ENCODE assay signal across 9 mouse cellular contexts in genomic region chr1:130875139-130875538, GRCm38 (mm10). TPM values are rescaled to one million over a fixed set of nuclear protein-coding genes. Genes with fewer than 3 reads are reported as not detected.
DNase-seq lines count a peak whose midpoint lies in the region; ATAC-seq and TF ChIP-seq lines count a peak whose summit lies in the region.
"Had no signal": no experiment of that assay in that cellular context is flagged by ENCODE, and none has a peak within 500 bp of the region (broad histone marks: within the 10 kb centered on the region; RNA-seq: fewer than 3 reads in every experiment).

No protein-coding gene starts in this region.

- ATAC-seq in hindbrain, embryonic 14.5 days (ENCODE audit: low FRiP score), result peak; percentile 79
- peak; percentile 74 for ATAC-seq in midbrain, embryonic 16.5 days

- peak; percentile 33; the same call in 1 of the 2 replicates for TF ChIP-seq CTCF in liver, adult 2 months (IDR thresholded peaks at IDR 0.05; ENCODE audit: low read depth, low read length)

- H3K9me3 ChIP-seq in hindbrain, embryonic 14.5 days (ENCODE audit: control insufficient read depth, low read length), result no peaks in the 10 kb centered on the region
- no peaks in the 10 kb centered on the region for H3K9me3 ChIP-seq in midbrain, embryonic 16.5 days (replicated peaks; ENCODE audit: control insufficient read depth, low read length, poor library complexity, severe bottlenecking)
- H3K9me3 ChIP-seq: embryonic facial prominence, embryonic 12.5 days had no signal

- 51% methylated on average over 3 of the region's 3 CpGs for WGBS in liver, adult 2 months
- 31% methylated on average over 3 of the region's 3 CpGs for WGBS in hindbrain, embryonic 14.5 days
- 44% methylated on average over 3 of the region's 3 CpGs for WGBS in midbrain, embryonic 16.5 days

- H3K9ac ChIP-seq in liver, adult 2 months (ENCODE audit: low read depth, low read length), result no peak overlapping the region
- H3K9ac ChIP-seq in hindbrain, embryonic 14.5 days, result no peak overlapping the region
- no peak overlapping the region for H3K9ac ChIP-seq in midbrain, embryonic 16.5 days (ENCODE audit: low read depth, low read length)
- H3K9ac ChIP-seq: embryonic facial prominence, embryonic 12.5 days had no signal

- no peak overlapping the region for H3K27ac ChIP-seq in liver, adult 2 months (replicated peaks; ENCODE audit: insufficient read depth, low read depth, low read length)
- H3K27ac ChIP-seq in hindbrain, embryonic 14.5 days, result no peak overlapping the region
- no peak overlapping the region for H3K27ac ChIP-seq in midbrain, embryonic 16.5 days (ENCODE audit: low read length)
- H3K27ac ChIP-seq: embryonic facial prominence, embryonic 12.5 days had no signal

- H3K4me1 ChIP-seq in liver, adult 2 months (ENCODE audit: control insufficient read depth, insufficient read depth, low read length), result peaks cover 2% of the 10 kb centered on the region; the same call in 1 of the 2 replicates
- no peaks in the 10 kb centered on the region for H3K4me1 ChIP-seq in hindbrain, embryonic 14.5 days (replicated peaks; ENCODE audit: control insufficient read depth, insufficient read depth, low read length)
- no peaks in the 10 kb centered on the region for H3K4me1 ChIP-seq in midbrain, embryonic 16.5 days (ENCODE audit: control insufficient read depth, insufficient read depth, low read length)
- H3K4me1 ChIP-seq: embryonic facial prominence, embryonic 12.5 days had no signal

- DNase-seq in liver, adult 2 months (ENCODE audit: extremely low read depth, low read depth, low spot score), result peak; percentile 61
- DNase-seq in liver (no peak), NIH3T3 (ENCODE audit: low read depth) (peak; percentile 81)
- DNase-seq in cerebellum, postnatal 36 days, result peak; percentile 40 to 61
- DNase-seq in hindbrain, embryonic 14.5 days (ENCODE audit: low spot score), result peak; percentile 76
- DNase-seq in layer of hippocampus, postnatal 14 days (ENCODE audit: low spot score in 2 of 2), result peak; percentile 34 to 51
- DNase-seq in urinary bladder, postnatal 25 days (ENCODE audit: low spot score), result no peak

- TF ChIP-seq POLR2A in liver, adult 2 months (IDR thresholded peaks at IDR 0.05; ENCODE audit: extremely low read depth, insufficient read depth, low read length), result no peak

- H3K4me2 ChIP-seq in hindbrain, embryonic 14.5 days (replicated peaks), result no peak overlapping the region
- H3K4me2 ChIP-seq in midbrain, embryonic 16.5 days (ENCODE audit: low read length), result no peak overlapping the region
- H3K4me2 ChIP-seq: embryonic facial prominence, embryonic 12.5 days had no signal

- H3K4me3 ChIP-seq in liver, adult 2 months (ENCODE audit: insufficient read depth, low read depth, low read length), result no peak overlapping the region
- no peak overlapping the region for H3K4me3 ChIP-seq in hindbrain, embryonic 14.5 days (replicated peaks; ENCODE audit: low read length)
- H3K4me3 ChIP-seq in midbrain, embryonic 16.5 days (ENCODE audit: low read depth, low read length), result no peak overlapping the region
- H3K4me3 ChIP-seq: embryonic facial prominence, embryonic 12.5 days had no signal

- H3K79me2 ChIP-seq in liver, adult 2 months (ENCODE audit: control insufficient read depth, insufficient read depth, low read length), result no peaks in the 10 kb centered on the region

- no peaks in the 10 kb centered on the region for H3K36me3 ChIP-seq in liver, adult 2 months (ENCODE audit: control insufficient read depth, insufficient read depth, low read length)
- H3K36me3 ChIP-seq in hindbrain, embryonic 14.5 days (replicated peaks; ENCODE audit: control insufficient read depth, insufficient read depth), result no peaks in the 10 kb centered on the region
- H3K36me3 ChIP-seq in midbrain, embryonic 16.5 days (ENCODE audit: control insufficient read depth, insufficient read depth, low read length), result no peaks in the 10 kb centered on the region
- H3K36me3 ChIP-seq: embryonic facial prominence, embryonic 12.5 days had no signal

- H3K27me3 ChIP-seq in liver, adult 2 months (ENCODE audit: control insufficient read depth, insufficient read depth, low read length), result peaks cover 7% of the 10 kb centered on the region; the same call in 1 of the 2 replicates
- H3K27me3 ChIP-seq in hindbrain, embryonic 14.5 days (ENCODE audit: control insufficient read depth, insufficient read depth, low read length), result peaks cover 13% of the 10 kb centered on the region; the same call in 1 of the 2 replicates
- peaks cover 5% of the 10 kb centered on the region; the same call in 1 of the 2 replicates for H3K27me3 ChIP-seq in midbrain, embryonic 16.5 days (ENCODE audit: control insufficient read depth, insufficient read depth, low read depth, low read length)

RNA-seq across cellular contexts. Expression of gene Fcmr, which starts 9.7 kb away (rescaled TPM):
- total RNA-seq in liver, adult 2 months (2014; rRNA removed), result 0.09 and 0.54 TPM in 2 replicates
- polyA plus RNA-seq in liver, adult 2 months (2012; rRNA removed), result 0.81 and 2.6 TPM in 2 replicates
- 0.44 and 1.2 TPM in 2 replicates for polyA plus RNA-seq in hindbrain, embryonic 14.5 days (2014; fragmentation: Nextera tagmentation; extraction: Ambion mirVana)
- under 1 TPM in 1 of 2 experiments, not detected in 1; 0.46 TPM for total RNA-seq in layer of hippocampus, postnatal 14 days (2021)
- 0.42 and 0.74 TPM in 2 replicates for polyA plus RNA-seq in midbrain, embryonic 16.5 days (2015; fragmentation: Nextera tagmentation; extraction: Ambion mirVana)
- polyA plus RNA-seq: embryonic facial prominence, embryonic 12.5 days had no signal

RNA-seq across cellular contexts. Expression of gene Il24, which starts 12.1 kb away (rescaled TPM):
- not detected in 2 replicates for total RNA-seq in liver, adult 2 months (2014; rRNA removed)
- not detected in 2 replicates for polyA plus RNA-seq in liver, adult 2 months (2012; rRNA removed)
- polyA plus RNA-seq in hindbrain, embryonic 14.5 days (2014; fragmentation: Nextera tagmentation; extraction: Ambion mirVana), result not detected in 2 replicates
- total RNA-seq in layer of hippocampus, postnatal 14 days (2021), result not detected
- not detected in 2 replicates for polyA plus RNA-seq in midbrain, embryonic 16.5 days (2015; fragmentation: Nextera tagmentation; extraction: Ambion mirVana)
- polyA plus RNA-seq: embryonic facial prominence, embryonic 12.5 days had no signal

RNA-seq across cellular contexts. Expression of gene Il20, which starts 36.1 kb away (rescaled TPM):
- not detected in 2 replicates for total RNA-seq in liver, adult 2 months (2014; rRNA removed)
- polyA plus RNA-seq in liver, adult 2 months (2012; rRNA removed), result not detected in 2 replicates
- not detected in 2 replicates for polyA plus RNA-seq in hindbrain, embryonic 14.5 days (2014; fragmentation: Nextera tagmentation; extraction: Ambion mirVana)
- total RNA-seq in layer of hippocampus, postnatal 14 days (2021), result not detected
- polyA plus RNA-seq in midbrain, embryonic 16.5 days (2015; fragmentation: Nextera tagmentation; extraction: Ambion mirVana), result not detected in 2 replicates
- polyA plus RNA-seq: embryonic facial prominence, embryonic 12.5 days had no signal

RNA-seq across cellular contexts. Expression of gene Pigr, which starts 48.7 kb away (rescaled TPM):
- 482 and 517 TPM in 2 replicates for total RNA-seq in liver, adult 2 months (2014; rRNA removed)
- polyA plus RNA-seq in liver, adult 2 months (2012; rRNA removed), result 579 and 633 TPM in 2 replicates
- polyA plus RNA-seq in hindbrain, embryonic 14.5 days (2014; fragmentation: Nextera tagmentation; extraction: Ambion mirVana), result not detected in 2 replicates
- total RNA-seq in layer of hippocampus, postnatal 14 days (2021), result not detected
- polyA plus RNA-seq in midbrain, embryonic 16.5 days (2015; fragmentation: Nextera tagmentation; extraction: Ambion mirVana), result not detected in 2 replicates
- polyA plus RNA-seq: embryonic facial prominence, embryonic 12.5 days had no signal

Comparison
In these comparisons a context has a peak if more than half of its experiments do, and no peak if none do; other contexts are left out.
1. DNase-seq: peak in liver, adult 2 months (single experiment), NIH3T3 (single experiment), cerebellum, postnatal 36 days (2 of 2), hindbrain, embryonic 14.5 days (single experiment) and layer of hippocampus, postnatal 14 days (2 of 2); none in liver (single experiment) and urinary bladder, postnatal 25 days (single experiment).